Comparison of ENCODE assay signal across 19 mouse cellular contexts in the genomic region with DNA sequence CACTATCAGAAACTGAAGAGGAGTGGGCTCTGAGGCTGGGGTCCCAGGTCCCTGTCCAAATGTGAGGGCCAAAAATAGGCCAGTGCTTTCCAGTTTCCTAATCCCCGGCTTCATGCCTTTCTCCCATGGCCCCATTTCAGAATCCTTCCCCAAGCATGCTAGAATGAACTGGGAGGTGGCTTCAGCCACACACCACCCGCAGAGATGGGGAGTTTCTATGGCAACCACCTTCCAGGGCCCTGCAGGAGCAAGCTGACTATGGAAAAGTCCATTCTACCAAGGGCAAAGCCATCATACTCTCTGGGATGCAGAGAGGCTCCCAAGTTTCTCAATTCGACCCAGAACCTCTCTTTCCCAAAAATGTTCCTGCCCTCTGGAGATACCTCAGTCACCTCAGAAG.
A peak's percentile ranks its signal among the peaks of the same experiment; 100 is the strongest.
DNase-seq lines count a peak whose midpoint lies in the region; ATAC-seq lines count a peak whose summit lies in the region.
"Had no signal": no experiment of that assay in that cellular context is flagged by ENCODE, and none has a peak within 500 bp of the region (broad histone marks: within the 10 kb centered on the region; RNA-seq: fewer than 3 reads in every experiment).

No protein-coding gene starts in this region.

- intact Hi-C loops in left cerebral cortex, postnatal 4 days (cut with DNase I): no loop called here

- no peak overlapping the region for H3K4me2 ChIP-seq in forebrain, embryonic 12.5 days
- H3K4me2 ChIP-seq: embryonic facial prominence, embryonic 13.5 days; heart, embryonic 12.5 days; midbrain, embryonic 12.5 days had no signal

- H3K27me3 ChIP-seq in forebrain, embryonic 10.5 days (ENCODE audit: poor library complexity, severe bottlenecking): no peaks in the 10 kb centered on the region
- H3K27me3 ChIP-seq in forebrain, embryonic 12.5 days: no peaks in the 10 kb centered on the region
- H3K27me3 ChIP-seq: embryonic facial prominence, embryonic 13.5 days; heart, embryonic 12.5 days; midbrain, embryonic 12.5 days had no signal

- peaks cover 50% of the 10 kb centered on the region for H3K4me1 ChIP-seq in forebrain, embryonic 10.5 days
- peaks cover 32% of the 10 kb centered on the region for H3K4me1 ChIP-seq in forebrain, embryonic 12.5 days

- no peak for ATAC-seq in forebrain, embryonic 12.5 days (ENCODE audit: low FRiP score)
- ATAC-seq in CD4-positive, CD25-positive, alpha-beta regulatory T cell, adult 4 months: no peak

- H3K4me3 ChIP-seq in forebrain, embryonic 10.5 days: no peak overlapping the region
- no peak overlapping the region for H3K4me3 ChIP-seq in forebrain, embryonic 12.5 days (replicated peaks)
- H3K4me3 ChIP-seq: embryonic facial prominence, embryonic 13.5 days; heart, embryonic 12.5 days; midbrain, embryonic 12.5 days had no signal

- no peaks in the 10 kb centered on the region; the same call in 1 of the 2 replicates for H3K36me3 ChIP-seq in forebrain, embryonic 10.5 days (replicated peaks)
- H3K36me3 ChIP-seq in forebrain, embryonic 12.5 days (replicated peaks): no peaks in the 10 kb centered on the region
- H3K36me3 ChIP-seq: embryonic facial prominence, embryonic 13.5 days; heart, embryonic 12.5 days; midbrain, embryonic 12.5 days had no signal

- H3K9me3 ChIP-seq in forebrain, embryonic 10.5 days: no peaks in the 10 kb centered on the region
- no peaks in the 10 kb centered on the region for H3K9me3 ChIP-seq in forebrain, embryonic 12.5 days
- H3K9me3 ChIP-seq: embryonic facial prominence, embryonic 13.5 days; heart, embryonic 12.5 days; midbrain, embryonic 12.5 days had no signal

- 67% methylated on average over 3 of the region's 3 CpGs for WGBS in forebrain, embryonic 10.5 days
- WGBS in forebrain, embryonic 12.5 days: 53% methylated on average over 3 of the region's 3 CpGs

- no peak overlapping the region for H3K9ac ChIP-seq in forebrain, embryonic 12.5 days
- H3K9ac ChIP-seq: embryonic facial prominence, embryonic 13.5 days; heart, embryonic 12.5 days; liver, embryonic 14.5 days; midbrain, embryonic 12.5 days had no signal

- no peak for DNase-seq in forebrain, embryonic 10.5 days (ENCODE audit: extremely low spot score, low spot score)
- DNase-seq in left cerebral cortex, postnatal 4 days: peak; percentile 58
- no peak for DNase-seq in left cerebral cortex, adult 9 months (ENCODE audit: low spot score in 2 of 2)
- DNase-seq in cerebellum, postnatal 10 days: peak; percentile 70 to 78
- DNase-seq in gastrocnemius, adult 8-10 months (ENCODE audit: low spot score in 2 of 2): no peak
- DNase-seq in liver: no peak
- DNase-seq: adrenal gland, adult 2 months; heart, postnatal 4 days; kidney, adult 9 months; layer of hippocampus, postnatal 36 days; right cerebral cortex, postnatal 25 days; thymus, postnatal 25 days had no signal

- peak overlapping the region; percentile 54 for H3K27ac ChIP-seq in forebrain, embryonic 10.5 days
- no peak overlapping the region for H3K27ac ChIP-seq in forebrain, embryonic 12.5 days
- H3K27ac ChIP-seq: embryonic facial prominence, embryonic 13.5 days; liver, embryonic 14.5 days; midbrain, embryonic 12.5 days; stomach, postnatal 0 days had no signal

Comparison
In these comparisons a context has a peak if more than half of its experiments do, and no peak if none do; other contexts are left out.
1. DNase-seq: peak in left cerebral cortex, postnatal 4 days (single experiment) and cerebellum, postnatal 10 days (2 of 2); none in forebrain, embryonic 10.5 days (single experiment), left cerebral cortex, adult 9 months (0 of 2), gastrocnemius, adult 8-10 months (0 of 2) and liver (single experiment).